Mouse (Mus musculus): ENCODE measurements at regions not wholly inside any gene's neighbourhood (a gene's known extent, or its start where the extent isn't known, plus 50 kb on each side); places are given as distances from the start of the nearest gene placed in this dataset.

GRCm38 (mm10) chr10:6026317-6026716, 104.1 kb upstream of the Rgs17 start:
- TF ChIP-seq POLR2A (IDR thresholded peaks at IDR 0.05; ENCODE audit: insufficient read depth, low read depth, low read length): no peak
- TF ChIP-seq CTCF (IDR thresholded peaks at IDR 0.05; ENCODE audit: insufficient read depth, low read depth, low read length): no peak
